Mouse (Mus musculus): ENCODE data around the gene Zfp780b. TPM values are rescaled to one million over a fixed set of nuclear protein-coding genes. Genes with fewer than 3 reads are reported as not detected.
A peak's percentile ranks its signal among the peaks of the same experiment; 100 is the strongest.
"Not testable (repeated sequence)": the region's sequence is repeated elsewhere in the genome, so short reads cannot be mapped to it uniquely, and the experiment has no call there.

Zfp780b gene
- polyA plus RNA-seq (2016; fragmentation: Nextera tagmentation; extraction: Ambion mirVana) = 23.4 and 24.8 TPM in 2 replicates

DNA sequence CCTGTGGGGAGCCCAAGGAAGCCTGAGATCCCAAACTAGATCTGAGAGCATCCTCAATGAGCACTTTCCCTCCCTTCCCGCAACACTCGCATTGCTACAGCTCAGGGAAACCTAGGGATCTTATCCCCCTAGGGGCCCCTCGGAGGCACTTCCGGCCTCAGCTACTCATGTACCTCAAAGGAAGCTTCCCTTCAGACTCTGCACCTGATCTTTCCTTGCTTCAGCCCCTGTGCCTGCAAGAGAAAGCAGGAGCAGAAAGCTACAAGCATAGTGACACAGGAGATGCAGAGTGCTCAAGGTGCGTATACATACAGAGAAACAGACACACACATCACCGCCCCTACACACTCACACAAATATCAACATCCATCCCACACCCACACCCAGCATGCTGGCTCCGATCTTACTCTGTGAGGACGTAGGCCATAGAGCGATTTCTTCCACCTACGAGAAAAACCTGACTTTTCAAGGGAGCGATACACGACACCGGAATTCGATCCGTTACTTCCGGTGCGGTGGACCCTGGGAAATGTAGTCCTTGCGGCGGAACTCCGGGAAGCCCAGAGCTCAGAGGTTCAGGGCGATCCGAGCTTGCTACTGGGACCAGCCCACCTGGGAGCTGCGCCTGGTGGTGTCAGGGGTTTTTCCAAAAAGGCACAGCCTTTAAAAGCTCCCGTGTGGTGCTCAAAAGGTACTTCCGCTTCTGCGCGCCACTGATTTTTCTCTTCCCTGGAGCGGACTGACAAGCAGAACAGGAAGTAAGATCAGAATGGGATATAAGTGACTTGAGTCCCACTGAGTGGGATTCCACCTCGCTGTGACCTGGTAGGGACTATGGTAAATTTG is at the start of gene Zfp780b:
TSS of gene Zfp780b (minus strand) at position 489 of the 846 bp plus-strand sequence.
- under 1% methylated on average over 29 of the region's 29 CpGs for WGBS
- ATAC-seq (ENCODE audit: insufficient number of reproducible peaks, insufficient read depth, low FRiP score, low TSS enrichment) = peak; percentile 89

DNA sequence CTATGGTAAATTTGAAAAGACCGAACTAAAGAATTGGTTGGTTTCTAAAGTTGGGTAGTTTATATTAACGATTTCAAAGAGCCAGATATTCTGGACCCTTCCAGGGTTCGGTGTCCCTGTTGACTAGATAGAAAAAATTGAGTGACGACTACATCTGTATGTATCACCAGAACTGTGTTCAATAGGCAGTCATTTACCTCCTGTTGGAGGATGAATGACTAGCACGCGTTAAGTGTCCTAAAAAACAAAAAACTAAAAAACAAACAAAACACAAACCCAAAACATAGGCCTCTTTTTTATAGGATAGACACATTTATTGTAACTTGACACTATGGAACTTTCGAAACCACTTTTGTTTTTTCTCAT is 35.5 kb upstream of the Zfp780b start:
- WGBS = 26% methylated on average over 7 of the region's 7 CpGs
- H3K9ac ChIP-seq = peak overlapping the region; percentile 67
- H3K4me3 ChIP-seq = peak overlapping the region; percentile 59
- no peaks in the 10 kb centered on the region for H3K9me3 ChIP-seq
- H3K36me3 ChIP-seq = peaks cover 13% of the 10 kb centered on the region; the same call in 1 of the 2 replicates
- H3K27me3 ChIP-seq = no peaks in the 10 kb centered on the region
- ATAC-seq (ENCODE audit: insufficient number of reproducible peaks, insufficient read depth, low FRiP score, low TSS enrichment) = no peak
- peak overlapping the region; percentile 67 for H3K4me2 ChIP-seq (replicated peaks)
- peaks cover 6% of the 10 kb centered on the region; the same call in 1 of the 2 replicates for H3K4me1 ChIP-seq
- 0 out of 2 replicates have a peak overlapping the region, but pooled peaks have one; percentile 12 for H3K27ac ChIP-seq

More for the DNA sequence above, at the start of gene Zfp780b:
- peak within 1 kb of the TSS; percentile 59 for H3K4me2 ChIP-seq (replicated peaks)
- peak within 1 kb of the TSS; percentile 75 for H3K27ac ChIP-seq
- peaks cover 10% of the 10 kb centered on the region for H3K36me3 ChIP-seq
- no peaks in the 10 kb centered on the region for H3K27me3 ChIP-seq
- H3K4me1 ChIP-seq = peaks cover 10% of the 10 kb centered on the region
- H3K9ac ChIP-seq = peak within 1 kb of the TSS; percentile 69
- peaks cover 17% of the 10 kb centered on the region; the same call in 1 of the 2 replicates for H3K9me3 ChIP-seq
- peak within 1 kb of the TSS; percentile 87 for H3K4me3 ChIP-seq

DNA sequence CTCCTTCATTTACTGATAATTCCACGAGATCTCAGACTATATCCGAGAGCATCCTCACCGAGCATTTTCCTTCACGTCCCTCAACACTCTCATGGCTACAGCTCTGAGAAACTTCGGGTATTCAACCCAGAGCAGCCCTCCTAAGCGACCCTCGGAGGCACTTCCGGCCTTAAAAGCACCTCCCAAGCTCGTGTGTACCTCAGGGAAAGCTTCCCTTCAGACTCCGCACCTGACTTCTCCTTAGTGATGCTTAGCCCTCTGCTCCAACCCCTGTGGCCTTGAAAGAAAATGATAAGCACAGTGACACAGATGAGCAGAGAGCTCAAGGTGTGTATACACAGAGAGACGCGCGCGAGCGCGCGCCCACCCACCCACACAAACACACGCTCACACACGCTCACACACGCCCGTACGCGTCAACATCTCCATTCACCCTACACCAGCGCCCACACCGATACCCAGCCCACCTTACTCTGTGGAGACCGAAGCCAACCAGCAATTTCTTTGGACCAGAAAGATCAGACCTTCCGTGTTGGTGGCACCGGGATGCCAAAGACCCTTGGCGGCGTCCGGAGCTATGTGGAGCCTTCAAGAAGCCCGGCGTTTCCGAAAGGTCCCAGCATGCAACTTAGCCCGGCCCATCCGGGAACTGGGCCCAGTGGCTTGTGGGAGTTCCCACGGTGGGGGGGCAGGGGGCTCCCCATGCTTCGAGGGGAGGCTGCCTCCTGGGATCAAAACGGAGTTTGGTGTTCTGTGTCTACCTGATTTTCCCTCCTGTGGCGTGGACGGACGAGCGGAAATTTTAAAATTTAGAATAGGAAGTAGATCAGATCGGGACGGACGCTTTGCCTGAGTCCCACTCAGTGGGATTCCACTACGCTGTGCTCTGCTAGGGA is 34.8 kb upstream of the Zfp780b start, which contains the start of gene Zfp850:
TSS of gene Zfp850 (minus strand) at position 567 of the 896 bp plus-strand sequence.
- H3K36me3 ChIP-seq = peaks cover 18% of the 10 kb centered on the region; the same call in 1 of the 2 replicates
- H3K4me2 ChIP-seq (replicated peaks) = peak within 1 kb of the TSS; percentile 67
- H3K27me3 ChIP-seq = no peaks in the 10 kb centered on the region
- peak; percentile 95 for ATAC-seq (ENCODE audit: insufficient number of reproducible peaks, insufficient read depth, low FRiP score, low TSS enrichment)
- peak within 1 kb of the TSS; percentile 67 for H3K9ac ChIP-seq
- WGBS = under 1% methylated on average over 47 of the region's 47 CpGs
- H3K9me3 ChIP-seq = no peaks in the 10 kb centered on the region
- H3K4me3 ChIP-seq = peak within 1 kb of the TSS; percentile 59
- H3K4me1 ChIP-seq = peaks cover 6% of the 10 kb centered on the region; the same call in 1 of the 2 replicates
- H3K27ac ChIP-seq = 0 out of 2 replicates have a peak within 1 kb of the TSS, but pooled peaks have one; percentile 12

DNA sequence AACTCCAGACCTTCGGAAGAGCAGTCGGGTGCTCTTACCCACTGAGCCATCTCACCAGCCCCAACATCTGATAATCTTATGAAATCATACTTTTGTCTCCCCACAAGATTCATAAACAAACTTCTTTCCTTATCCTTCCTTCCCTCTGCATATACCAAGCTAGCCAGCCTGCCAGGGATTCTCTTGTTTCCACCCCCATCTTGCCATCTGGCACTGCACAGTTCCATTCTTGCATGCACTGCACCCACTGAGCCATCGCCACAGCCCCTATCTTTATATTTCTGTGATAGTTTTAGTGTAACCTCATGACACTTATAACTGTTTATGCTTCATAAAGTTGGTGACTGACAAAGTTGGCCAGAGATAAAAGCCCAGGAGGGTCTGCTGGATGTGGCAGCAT is 31.3 kb upstream of the Zfp780b start:
- WGBS = 97% methylated on average over 3 of the region's 3 CpGs
- no peak for ATAC-seq (ENCODE audit: insufficient number of reproducible peaks, insufficient read depth, low FRiP score, low TSS enrichment)

DNA sequence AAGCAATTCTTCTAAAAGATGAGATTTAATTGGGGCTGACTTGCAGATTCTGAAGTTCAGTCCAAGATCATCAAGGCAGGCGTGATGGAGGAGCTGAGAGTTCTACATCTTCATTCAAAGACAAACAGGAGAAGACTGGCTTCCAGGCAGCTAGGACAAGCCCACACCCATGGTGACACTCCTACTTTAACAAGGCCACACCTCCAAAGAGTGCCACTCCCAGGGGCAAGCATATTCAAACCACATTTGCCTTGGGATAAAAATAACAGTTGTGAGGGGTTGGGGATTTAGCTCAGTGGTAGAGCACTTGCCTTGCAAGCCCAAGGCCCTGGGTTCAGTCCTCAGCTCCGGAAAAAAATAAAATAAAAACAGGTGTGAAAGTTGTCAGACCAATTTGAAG is 3.2 kb upstream of the Zfp780b start:
- Histone ChIP-seq H3K4me1 (peaks cover 10% of the 10 kb centered on the region), H3K9ac (no peak overlapping the region), H3K36me3 (peaks cover 6% of the 10 kb centered on the region), H3K27me3 (no peaks in the 10 kb centered on the region), H3K27ac (no peak overlapping the region), H3K4me3 (no peak overlapping the region), H3K4me2 (replicated peaks) (no peak overlapping the region), H3K9me3 (peaks cover 37% of the 10 kb centered on the region)
- WGBS = 69% methylated on average over 2 of the region's 2 CpGs
- ATAC-seq (ENCODE audit: insufficient number of reproducible peaks, insufficient read depth, low FRiP score, low TSS enrichment) = no peak

More for the DNA sequence above, 31.3 kb upstream of the Zfp780b start:
- Histone ChIP-seq H3K9me3 (no peaks in the 10 kb centered on the region), H3K36me3 (peaks cover 33% of the 10 kb centered on the region), H3K4me3 (no peak overlapping the region), H3K27ac (no peak overlapping the region), H3K4me1 (peaks cover 6% of the 10 kb centered on the region; the same call in 1 of the 2 replicates), H3K4me2 (replicated peaks) (no peak overlapping the region), H3K27me3 (no peaks in the 10 kb centered on the region), H3K9ac (no peak overlapping the region)

DNA sequence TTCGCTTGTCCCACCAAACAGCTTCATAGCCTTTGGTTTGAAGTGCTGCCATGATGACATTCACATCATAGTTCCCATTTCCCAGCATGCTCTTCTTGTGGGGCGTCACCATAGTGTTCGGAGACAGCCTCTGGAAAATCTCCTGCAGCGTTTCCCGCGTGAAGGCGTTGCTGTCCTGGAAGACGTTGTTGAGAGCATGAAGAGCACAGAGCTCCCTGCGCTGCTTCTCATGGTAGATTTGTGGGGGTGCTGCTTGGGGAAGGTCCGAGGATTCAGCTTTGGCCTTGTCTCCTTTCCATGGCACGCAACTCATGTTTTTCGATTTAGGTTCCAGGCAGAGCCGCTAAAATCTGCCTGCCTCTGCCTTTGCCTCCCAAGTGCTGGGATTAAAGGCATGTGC is 29.5 kb downstream of the Zfp780b start:
- not testable (repeated sequence) for H3K27ac ChIP-seq; H3K9me3 ChIP-seq; H3K27me3 ChIP-seq; H3K4me2 ChIP-seq (replicated peaks); H3K9ac ChIP-seq; ATAC-seq (ENCODE audit: insufficient number of reproducible peaks, insufficient read depth, low FRiP score, low TSS enrichment); H3K4me3 ChIP-seq; H3K36me3 ChIP-seq; H3K4me1 ChIP-seq
- 90% methylated on average over 13 of the region's 13 CpGs for whole genome bisulfite sequencing

DNA sequence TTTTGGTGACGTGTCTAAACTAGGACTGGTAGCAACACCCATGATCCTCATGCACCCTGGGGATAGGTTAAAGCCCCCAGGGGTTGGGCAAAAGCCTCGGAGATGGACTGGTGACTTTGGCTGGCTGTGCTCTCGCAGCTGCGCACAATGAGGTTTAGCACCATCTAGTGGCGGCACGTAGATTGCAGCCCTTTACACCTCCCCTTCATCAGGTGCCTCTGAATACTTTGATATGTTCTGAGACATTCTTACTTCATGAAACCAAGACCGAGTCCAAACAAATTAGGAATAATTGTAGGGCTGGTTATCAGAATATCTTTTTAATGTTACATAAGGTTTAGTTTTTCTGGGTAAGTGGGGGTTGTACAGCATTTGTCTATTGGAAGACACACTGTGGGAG is 37.1 kb downstream of the Zfp780b start:
- not testable (repeated sequence) for ATAC-seq (ENCODE audit: insufficient number of reproducible peaks, insufficient read depth, low FRiP score, low TSS enrichment); H3K9ac ChIP-seq; H3K27me3 ChIP-seq; H3K9me3 ChIP-seq; H3K36me3 ChIP-seq; H3K4me3 ChIP-seq; H3K4me1 ChIP-seq; H3K4me2 ChIP-seq (replicated peaks); H3K27ac ChIP-seq
- WGBS = 40% methylated on average over 6 of the region's 7 CpGs

DNA sequence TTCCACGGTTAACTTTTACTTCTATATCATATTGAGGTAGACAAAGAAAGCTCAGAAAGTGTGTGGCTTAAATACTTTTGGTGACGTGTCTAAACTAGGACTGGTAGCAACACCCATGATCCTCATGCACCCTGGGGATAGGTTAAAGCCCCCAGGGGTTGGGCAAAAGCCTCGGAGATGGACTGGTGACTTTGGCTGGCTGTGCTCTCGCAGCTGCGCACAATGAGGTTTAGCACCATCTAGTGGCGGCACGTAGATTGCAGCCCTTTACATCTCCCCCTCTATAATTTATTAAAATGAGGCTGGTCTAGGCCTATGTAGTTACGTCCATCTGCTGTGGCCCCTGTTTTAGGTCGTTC is 45.2 kb downstream of the Zfp780b start:
- peak overlapping the region; percentile 39 for H3K4me2 ChIP-seq (replicated peaks)
- not testable (repeated sequence) for H3K27ac ChIP-seq; H3K36me3 ChIP-seq; H3K27me3 ChIP-seq; H3K4me3 ChIP-seq; H3K9me3 ChIP-seq; ATAC-seq (ENCODE audit: insufficient number of reproducible peaks, insufficient read depth, low FRiP score, low TSS enrichment); H3K9ac ChIP-seq; H3K4me1 ChIP-seq
- 43% methylated on average over 1 of the region's 9 CpGs for WGBS

DNA sequence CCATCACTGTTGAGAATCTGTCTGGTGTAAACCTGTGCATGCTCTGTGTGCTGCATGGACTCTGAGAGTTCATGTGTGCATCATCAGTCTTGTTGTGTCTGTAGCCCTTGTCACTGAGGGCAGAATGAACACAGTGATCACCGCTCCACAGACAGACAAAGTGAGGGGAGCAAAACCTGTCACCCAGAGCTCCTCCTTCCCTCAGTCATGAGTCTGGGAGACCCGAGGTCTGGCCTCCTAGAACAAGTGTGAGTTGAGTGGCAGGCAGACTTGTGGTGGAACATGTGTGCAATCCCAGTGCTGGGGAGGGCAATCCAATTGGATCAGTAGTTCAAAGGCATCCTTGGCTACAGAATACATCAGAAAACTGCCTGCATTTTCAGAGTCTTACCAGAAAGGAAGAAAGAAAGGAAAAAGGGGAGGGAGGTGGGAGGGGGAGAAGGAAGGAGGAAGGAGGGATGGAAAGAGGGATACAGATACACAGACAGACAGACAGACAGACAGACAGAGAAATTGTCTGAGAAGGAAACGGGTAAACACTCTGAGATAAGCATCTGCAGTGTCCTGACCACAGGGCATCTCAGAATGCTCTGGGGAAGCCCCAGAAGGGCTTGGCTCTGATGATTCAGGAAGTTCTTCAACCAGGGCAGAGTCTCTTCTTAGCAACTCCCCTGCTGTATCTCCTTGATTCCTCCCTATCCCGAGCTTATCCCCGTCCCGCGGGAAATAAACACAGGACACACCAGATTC is 45.7 kb downstream of the Zfp780b start:
- 22% methylated on average over 7 of the region's 7 CpGs for WGBS
- peaks cover 6% of the 10 kb centered on the region; the same call in 1 of the 2 replicates for H3K4me1 ChIP-seq
- peak overlapping the region; percentile 33 for H3K9ac ChIP-seq
- H3K27me3 ChIP-seq = no peaks in the 10 kb centered on the region
- ATAC-seq (ENCODE audit: insufficient number of reproducible peaks, insufficient read depth, low FRiP score, low TSS enrichment) = no peak
- no peaks in the 10 kb centered on the region for H3K9me3 ChIP-seq
- H3K27ac ChIP-seq = no peak overlapping the region
- H3K4me3 ChIP-seq = no peak overlapping the region
- peak overlapping the region; percentile 39 for H3K4me2 ChIP-seq (replicated peaks)
- H3K36me3 ChIP-seq = no peaks in the 10 kb centered on the region

DNA sequence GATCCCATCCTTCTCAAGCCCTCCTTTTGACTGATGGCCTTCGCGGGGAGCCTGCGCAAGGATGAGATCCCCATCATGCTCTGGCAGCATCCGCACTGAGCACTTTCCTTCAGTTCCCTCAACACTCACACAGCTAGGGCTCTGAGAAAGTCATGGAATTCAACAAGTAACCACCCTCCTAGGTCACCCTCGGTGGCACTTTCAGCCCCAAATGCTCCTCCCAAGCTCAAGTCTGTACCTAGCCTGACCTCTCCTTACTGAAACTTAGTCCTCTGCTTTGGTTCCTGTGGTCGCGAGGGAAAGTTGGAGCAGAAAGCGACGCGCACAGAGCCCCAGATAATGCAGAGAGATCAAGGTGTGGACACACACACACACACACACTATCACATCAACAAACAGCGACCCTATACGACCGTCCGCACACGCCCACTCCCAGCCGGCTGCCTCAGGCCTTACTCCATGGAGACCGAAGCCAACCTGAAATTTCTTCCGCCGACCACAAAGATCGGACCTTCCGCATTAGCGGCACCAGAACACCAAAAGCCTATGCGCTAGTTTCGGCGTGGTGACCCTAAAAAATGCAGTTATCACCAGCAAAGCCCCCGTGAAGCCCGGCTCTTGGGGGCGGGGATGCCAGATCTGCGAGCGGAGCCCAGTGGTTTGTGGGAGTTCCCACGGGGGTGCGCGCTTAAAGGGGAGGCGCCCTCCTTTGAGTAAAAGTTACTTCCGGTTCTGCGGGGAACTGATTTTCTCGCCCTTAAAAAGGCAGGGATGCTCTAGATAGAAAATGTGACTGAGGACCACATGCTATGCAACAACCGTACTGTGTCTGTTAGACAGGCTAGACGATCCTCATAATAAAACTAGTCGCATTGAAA is 49.9 kb downstream of the Zfp780b start, which contains the start of gene Zfp974:
TSS of gene Zfp974 (minus strand) at position 643 of the 878 bp plus-strand sequence.
- Histone ChIP-seq H3K27me3 (no peaks in the 10 kb centered on the region), H3K9ac (peak within 1 kb of the TSS; percentile 64), H3K27ac (no peak within 1 kb of the TSS), H3K4me3 (peak within 1 kb of the TSS; percentile 66), H3K9me3 (no peaks in the 10 kb centered on the region), H3K4me2 (replicated peaks) (peak within 1 kb of the TSS; percentile 65), H3K36me3 (peaks cover 7% of the 10 kb centered on the region; the same call in 1 of the 2 replicates), H3K4me1 (peaks cover 6% of the 10 kb centered on the region; the same call in 1 of the 2 replicates)
- WGBS = 4% methylated on average over 40 of the region's 40 CpGs
- ATAC-seq (ENCODE audit: insufficient number of reproducible peaks, insufficient read depth, low FRiP score, low TSS enrichment) = peak; percentile 64; the same call in 1 of the 2 replicates
